Mouse (Mus musculus): ENCODE measurements at regions not wholly inside any gene's neighbourhood (a gene's known extent, or its start where the extent isn't known, plus 50 kb on each side); places are given as distances from the start of the nearest gene placed in this dataset.

GRCm38 (mm10) chr10:38147421-38147820 lies 674.2 kb downstream of the Rfpl4b start:
- DNase-seq (ENCODE audit: low spot score in 2 of 2), result no peak

- no peak for DNase-seq (ENCODE audit: low spot score in 2 of 2)
Measured at GRCm38 (mm10) chr10:38139196-38139595, 682.4 kb downstream of the Rfpl4b start.

- DNase-seq (ENCODE audit: low spot score in 2 of 2), result peak in 1 of 2 experiments; percentile 1
Measured at GRCm38 (mm10) chr10:38121911-38122573, 699.5 kb downstream of the Rfpl4b start.

- no peak for DNase-seq (ENCODE audit: low spot score in 2 of 2)
Measured at GRCm38 (mm10) chr10:38118601-38119000, 703.0 kb downstream of the Rfpl4b start.

- DNase-seq (ENCODE audit: low spot score in 2 of 2), result no peak
Measured at GRCm38 (mm10) chr10:38116516-38116915, 705.1 kb downstream of the Rfpl4b start.

- no peak for DNase-seq (ENCODE audit: low spot score in 2 of 2)
Measured at GRCm38 (mm10) chr10:38114194-38114593, 707.4 kb downstream of the Rfpl4b start.

GRCm38 (mm10) chr10:38108591-38108990 lies 713.0 kb downstream of the Rfpl4b start:
- DNase-seq (ENCODE audit: low spot score in 2 of 2), result no peak

GRCm38 (mm10) chr10:38103570-38103969 lies 718.0 kb downstream of the Rfpl4b start:
- no peak for DNase-seq (ENCODE audit: low spot score in 2 of 2)

GRCm38 (mm10) chr10:38078521-38078920 lies 743.1 kb downstream of the Rfpl4b start:
- no peak for DNase-seq (ENCODE audit: low spot score in 2 of 2)

- no peak for DNase-seq (ENCODE audit: low spot score in 2 of 2)
Measured at GRCm38 (mm10) chr10:38072394-38072793, 749.2 kb downstream of the Rfpl4b start.

- no peak for DNase-seq (ENCODE audit: low spot score in 2 of 2)
Measured at GRCm38 (mm10) chr10:38059050-38059449, 762.5 kb downstream of the Rfpl4b start.

GRCm38 (mm10) chr10:38010452-38010851 lies 811.1 kb downstream of the Rfpl4b start:
- DNase-seq (ENCODE audit: low spot score in 2 of 2), result no peak

- no peak for DNase-seq (ENCODE audit: low spot score in 2 of 2)
Measured at GRCm38 (mm10) chr10:37995691-37996445, 825.7 kb downstream of the Rfpl4b start.

GRCm38 (mm10) chr10:37988297-37989263 lies 833.0 kb downstream of the Rfpl4b start:
- no peak for DNase-seq (ENCODE audit: low spot score in 2 of 2)

GRCm38 (mm10) chr10:37978899-37979539 lies 840.3 kb upstream of the Marcks start:
- no peak for DNase-seq (ENCODE audit: low spot score in 2 of 2)

- DNase-seq (ENCODE audit: low spot score in 2 of 2), result no peak
Measured at GRCm38 (mm10) chr10:37960051-37960450, 821.3 kb upstream of the Marcks start.

GRCm38 (mm10) chr10:37914780-37915179 lies 776.1 kb upstream of the Marcks start:
- no peak for DNase-seq (ENCODE audit: low spot score in 2 of 2)

- DNase-seq (ENCODE audit: low spot score in 2 of 2), result no peak
Measured at GRCm38 (mm10) chr10:37911669-37912068, 772.9 kb upstream of the Marcks start.

GRCm38 (mm10) chr10:37908276-37908675 lies 769.6 kb upstream of the Marcks start:
- no peak for DNase-seq (ENCODE audit: low spot score in 2 of 2)

- DNase-seq (ENCODE audit: low spot score in 2 of 2), result peak; percentile 1 to 8
Measured at GRCm38 (mm10) chr10:37907731-37908130, 769.0 kb upstream of the Marcks start.

- DNase-seq (ENCODE audit: low spot score in 2 of 2), result no peak
Measured at GRCm38 (mm10) chr10:37887961-37888360, 749.2 kb upstream of the Marcks start.

- DNase-seq (ENCODE audit: low spot score in 2 of 2), result no peak
Measured at GRCm38 (mm10) chr10:37880841-37881240, 742.1 kb upstream of the Marcks start.

All from right cerebral cortex, postnatal 36 days (tissue).